Mouse (Mus musculus): ENCODE data around the gene Smim15.

Gene Smim15
- long read RNA-seq, experiment 1, transcript Smim15-201 (3 exons, 1,918 nt): major isoform, 23 of 30 reads
- long read RNA-seq, experiment 1, partial matches to known transcripts: 0 of 30 reads
- long read RNA-seq, experiment 1, other reads (novel, unspliced or antisense): 4 of 30 reads
- long read RNA-seq, experiment 2, transcript Smim15-201 (3 exons, 1,918 nt): major isoform, 27 of 34 reads
- long read RNA-seq, experiment 2, partial matches to known transcripts: 0 of 34 reads
- long read RNA-seq, experiment 2, other reads (novel, unspliced or antisense): 2 of 34 reads

- intact Hi-C loops (cut with DNase I): loop anchor here (5.0 kb wide), 4 partner anchors 108 to 717 kb away; no protein-coding TSS in a partner anchor
Measured at GRCm38 (mm10) chr13:108044222-108044941, at the start of gene Smim15. TSS of gene Smim15 (plus strand) at chr13:108044446.

DNA sequence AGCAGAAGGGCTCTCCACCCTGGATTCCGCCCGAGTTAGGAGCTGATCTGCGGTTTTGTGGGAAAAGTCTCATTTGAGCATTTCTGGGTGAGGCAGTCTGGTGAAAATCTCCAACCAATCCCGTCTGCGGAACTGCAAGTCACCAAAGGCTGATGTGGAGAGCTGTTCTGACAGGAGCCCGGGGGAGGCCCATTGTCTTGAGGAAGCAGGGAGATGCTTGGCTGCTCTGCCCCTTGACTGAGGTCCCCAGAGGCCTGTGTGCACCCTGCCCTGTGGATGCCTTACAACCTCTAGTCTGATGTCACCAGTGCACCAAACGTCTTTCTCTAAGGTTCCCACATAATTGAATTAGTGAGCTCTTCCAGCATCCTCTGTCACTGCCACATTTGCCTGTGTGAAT is 49.0 kb upstream of the Smim15 start:
- intact Hi-C loops (cut with DNase I): no loop called here

DNA sequence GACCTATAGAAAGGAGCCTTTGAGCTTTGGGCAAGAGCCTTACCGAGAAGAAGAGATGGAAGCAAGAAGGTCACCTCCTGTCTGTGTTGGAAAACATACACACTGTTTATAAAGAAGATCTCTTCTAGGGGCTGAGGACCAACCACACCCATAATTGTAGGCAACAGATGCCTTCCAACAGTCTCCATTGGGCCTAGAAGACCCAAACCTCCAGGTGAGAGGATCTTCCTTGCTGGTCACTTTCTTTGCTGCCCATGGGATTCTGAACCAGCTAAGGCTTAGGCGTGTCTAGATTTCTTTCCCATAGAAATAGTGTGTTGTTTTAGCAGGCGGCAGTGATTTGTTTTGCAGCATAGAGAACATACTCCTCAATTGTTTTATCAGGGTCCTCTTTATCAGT is 47.9 kb upstream of the Smim15 start:
- intact Hi-C loops (cut with DNase I): no loop called here

DNA sequence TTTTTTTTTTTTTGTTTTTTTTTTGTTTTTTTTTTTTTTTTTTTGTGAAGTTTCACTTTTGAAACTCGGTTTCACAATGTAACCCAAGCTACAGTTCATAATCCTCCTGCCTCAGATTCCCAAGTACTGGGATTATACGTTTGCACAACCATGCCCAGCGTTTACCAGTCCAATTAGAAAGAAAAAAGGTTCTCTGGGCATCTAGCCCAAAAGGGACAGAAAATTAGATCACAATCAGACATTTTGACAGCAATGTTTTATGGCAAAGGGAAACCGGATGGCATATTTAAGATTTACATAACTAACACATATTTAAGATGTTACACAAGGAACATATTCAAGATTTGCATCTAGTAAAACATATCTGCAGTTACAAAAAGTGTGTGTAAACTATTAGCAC is 36.4 kb upstream of the Smim15 start:
- intact Hi-C loops (cut with DNase I): no loop called here

- intact Hi-C loops (cut with DNase I): no loop called here
Measured at GRCm38 (mm10) chr13:108013110-108013509, 31.1 kb upstream of the Smim15 start.

DNA sequence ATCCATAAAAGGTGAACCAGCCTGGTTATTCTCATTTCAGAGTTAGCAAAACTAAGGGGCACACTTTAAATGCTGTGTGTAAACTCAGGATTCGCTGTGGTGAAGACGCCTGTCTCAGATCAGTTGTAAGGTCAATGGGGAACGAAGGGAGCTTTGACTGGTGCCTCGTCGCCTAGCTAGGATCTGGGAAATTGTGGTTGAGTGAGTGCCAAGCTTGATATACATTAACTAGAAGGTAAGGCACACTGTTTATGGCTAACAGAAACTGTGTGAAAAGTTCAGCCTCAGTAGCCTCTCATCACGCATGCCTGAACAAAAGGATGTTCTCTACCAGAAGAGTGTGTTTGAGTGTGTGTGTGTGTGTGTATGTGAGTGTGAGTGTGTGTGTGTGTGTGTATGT is 30.4 kb upstream of the Smim15 start:
- intact Hi-C loops (cut with DNase I): no loop called here

GRCm38 (mm10) chr13:108015166-108015565 is 29.1 kb upstream of the Smim15 start:
- intact Hi-C loops (cut with DNase I): no loop called here

DNA sequence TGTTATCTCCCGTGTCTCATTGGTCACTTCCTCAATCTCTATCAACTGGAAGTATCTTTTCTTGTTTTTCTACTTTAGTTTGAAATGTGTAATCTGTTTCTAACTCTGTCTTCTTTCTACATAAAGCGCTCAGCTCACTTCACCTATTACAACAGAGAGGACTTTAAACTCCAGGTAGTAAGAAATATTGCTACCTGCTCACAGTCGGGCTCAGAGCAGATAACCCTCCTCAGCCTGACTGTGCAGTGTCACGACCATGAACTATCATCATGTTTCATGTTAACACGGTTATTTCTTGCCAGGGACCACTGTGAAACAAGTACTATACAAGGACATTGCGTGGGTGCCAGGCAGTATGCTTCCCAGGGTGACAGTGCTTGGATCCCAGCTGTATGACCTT is 26.9 kb upstream of the Smim15 start:
- intact Hi-C loops (cut with DNase I): no loop called here

DNA sequence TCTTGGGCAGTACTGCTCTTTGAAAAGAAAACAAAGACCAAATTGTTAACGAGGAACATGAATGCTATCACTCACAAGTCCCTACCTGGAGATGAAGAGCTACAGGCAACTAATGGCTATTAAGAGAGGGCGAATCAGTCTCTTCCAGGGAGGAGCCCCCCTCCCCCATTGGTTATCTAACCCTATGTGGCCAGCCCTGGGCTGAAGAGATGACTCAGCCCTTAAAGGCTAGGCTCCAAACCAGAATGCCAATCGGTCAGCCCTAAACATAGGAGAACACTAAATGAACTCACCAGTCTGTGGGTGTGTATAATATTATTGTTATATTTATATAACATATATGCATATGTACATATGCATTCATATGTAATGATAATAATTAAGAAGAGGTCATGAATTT is 18.4 kb upstream of the Smim15 start:
- intact Hi-C loops (cut with DNase I): no loop called here

DNA sequence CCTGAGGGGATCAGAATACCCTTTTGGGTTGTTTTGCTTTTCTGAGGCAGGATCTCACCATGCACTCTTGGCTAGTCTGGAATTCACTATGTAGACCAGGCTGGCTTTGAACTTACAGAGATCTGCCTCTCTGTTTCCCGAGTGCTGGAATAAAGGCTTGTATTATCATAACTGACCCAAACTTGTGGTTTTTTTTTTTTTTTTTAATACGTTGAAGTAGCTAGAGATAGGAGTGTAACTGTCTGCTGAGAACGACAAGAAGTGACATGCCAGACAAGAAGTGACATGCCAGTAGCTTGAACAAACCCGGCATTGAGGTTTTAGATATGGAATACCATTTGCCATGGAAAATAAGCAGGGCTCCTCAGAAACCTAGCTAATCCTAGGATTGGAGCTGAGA is 11.5 kb upstream of the Smim15 start:
- intact Hi-C loops (cut with DNase I): no loop called here

- intact Hi-C loops (cut with DNase I): no loop called here
Measured at GRCm38 (mm10) chr13:108039375-108039774, 4.9 kb upstream of the Smim15 start.

DNA sequence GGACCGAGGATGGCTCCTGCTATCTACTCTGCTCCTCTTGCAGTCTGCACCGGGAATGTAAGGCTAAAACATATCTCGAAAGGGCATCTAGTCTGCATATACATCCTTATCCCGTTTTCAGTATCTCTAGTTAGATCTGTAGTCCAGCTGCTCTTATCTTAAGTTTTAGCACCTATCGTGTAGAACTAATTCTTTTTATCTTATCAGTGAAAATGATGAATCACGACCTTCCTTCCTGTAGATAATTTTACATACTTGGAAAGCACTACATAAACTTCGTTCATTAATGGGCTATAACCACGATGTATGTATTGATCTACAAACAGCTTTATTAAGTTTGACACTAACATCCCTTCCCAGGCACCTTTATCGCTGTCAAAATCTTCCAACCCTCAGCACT is 4.3 kb upstream of the Smim15 start:
- intact Hi-C loops (cut with DNase I): loop anchor here (5.0 kb wide), 4 partner anchors 112 to 713 kb away; no protein-coding TSS in a partner anchor

GRCm38 (mm10) chr13:108040451-108040850 is 3.8 kb upstream of the Smim15 start:
- intact Hi-C loops (cut with DNase I): loop anchor here (5.0 kb wide), 4 partner anchors 112 to 713 kb away; no protein-coding TSS in a partner anchor

GRCm38 (mm10) chr13:108041358-108041757 is 2.9 kb upstream of the Smim15 start:
- intact Hi-C loops (cut with DNase I): loop anchor here (5.0 kb wide), 4 partner anchors 111 to 714 kb away; no protein-coding TSS in a partner anchor

GRCm38 (mm10) chr13:108043431-108044221 is 620 bp upstream of the Smim15 start:
- intact Hi-C loops (cut with DNase I): loop anchor here (5.0 kb wide), 4 partner anchors 109 to 716 kb away; no protein-coding TSS in a partner anchor

DNA sequence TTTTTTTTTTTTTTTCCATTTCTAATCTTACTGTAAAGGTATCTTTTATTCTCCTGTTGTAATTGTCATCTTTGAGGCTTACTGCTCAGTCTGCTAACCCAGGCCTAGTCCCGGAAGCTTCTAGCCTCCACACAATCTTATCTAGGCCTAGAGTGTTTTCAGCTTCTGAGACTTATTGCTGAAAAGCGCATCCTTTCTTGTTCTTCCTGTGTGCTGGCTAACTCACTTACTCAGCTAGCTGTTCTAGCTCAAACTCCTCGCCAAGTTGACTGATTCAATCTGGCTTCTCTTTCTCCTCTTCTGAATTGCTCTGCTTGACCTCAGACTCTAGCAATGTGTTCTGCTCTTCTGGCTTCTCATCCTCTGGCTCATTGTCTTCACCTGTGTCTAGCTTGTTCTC is 1.4 kb downstream of the Smim15 start:
- intact Hi-C loops (cut with DNase I): no loop called here

GRCm38 (mm10) chr13:108046071-108046470 is 1.8 kb downstream of the Smim15 start:
- intact Hi-C loops (cut with DNase I): no loop called here

GRCm38 (mm10) chr13:108046891-108047290 is 2.6 kb downstream of the Smim15 start:
- intact Hi-C loops (cut with DNase I): no loop called here

- intact Hi-C loops (cut with DNase I): no loop called here
Measured at GRCm38 (mm10) chr13:108047364-108047763, 3.1 kb downstream of the Smim15 start.

- intact Hi-C loops (cut with DNase I): no loop called here
Measured at GRCm38 (mm10) chr13:108056896-108057295, 12.7 kb downstream of the Smim15 start.

DNA sequence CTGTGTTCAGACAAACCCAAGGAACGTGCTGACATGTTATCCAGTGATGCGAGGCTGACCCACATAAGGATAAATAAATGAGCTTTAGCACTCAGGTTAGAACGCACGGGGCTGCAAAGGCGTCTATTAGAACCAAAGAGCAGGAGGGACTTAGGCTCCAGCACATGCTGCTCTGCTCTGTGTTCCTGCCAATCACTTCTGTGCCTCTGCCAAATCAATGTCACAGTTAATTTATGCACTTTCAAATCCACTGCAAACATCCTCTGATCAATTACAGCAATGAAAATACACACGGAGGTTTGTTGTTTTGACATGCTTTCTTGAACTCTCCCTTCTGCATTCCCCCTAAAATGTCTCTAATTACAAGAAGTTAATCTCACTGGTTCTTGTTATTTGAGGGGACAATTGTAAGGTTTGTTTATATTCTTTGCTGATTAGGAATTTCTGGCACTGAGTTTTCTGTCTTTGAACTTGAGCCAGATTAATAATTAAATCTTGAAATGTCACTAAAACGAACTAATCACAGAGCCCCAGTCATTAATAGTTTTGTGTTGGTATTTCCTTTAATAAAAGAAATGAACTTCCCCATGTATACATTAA is 16.1 kb downstream of the Smim15 start:
- intact Hi-C loops (cut with DNase I): no loop called here
